Comparison of ENCODE assay signal across 26 mouse cellular contexts in the genomic region with DNA sequence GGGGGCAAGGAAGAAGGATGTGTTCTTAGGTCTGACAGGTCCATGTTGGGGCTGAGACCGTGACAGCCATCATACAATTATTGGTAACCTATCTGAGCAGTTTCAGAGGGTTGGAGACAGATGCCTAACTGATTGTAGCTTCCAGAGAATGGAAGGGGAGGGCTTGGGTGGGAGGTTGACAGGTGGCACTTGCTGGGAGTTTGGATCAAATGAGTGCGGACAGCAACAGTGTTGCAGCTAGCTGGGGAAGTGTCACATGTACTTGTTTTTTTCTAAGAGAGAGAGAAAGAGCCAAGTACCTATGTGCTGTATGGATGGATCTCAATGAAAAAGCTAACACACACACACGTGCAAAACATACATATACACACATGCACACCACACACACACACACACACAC.
"Had no signal": no experiment of that assay in that cellular context is flagged by ENCODE, and none has a peak within 500 bp of the region (broad histone marks: within the 10 kb centered on the region; RNA-seq: fewer than 3 reads in every experiment).

No protein-coding gene starts in this region.

- H3K36me3 ChIP-seq: hindbrain, embryonic 10.5 days; hindbrain, embryonic 12.5 days; intestine, embryonic 15.5 days; liver, embryonic 13.5 days had no signal

- H3K9me3 ChIP-seq: hindbrain, embryonic 10.5 days; hindbrain, embryonic 12.5 days; intestine, embryonic 15.5 days; kidney, embryonic 15.5 days; limb, embryonic 12.5 days; liver, embryonic 13.5 days had no signal

- H3K9ac ChIP-seq: hindbrain, embryonic 12.5 days; hindbrain, embryonic 14.5 days; intestine, embryonic 15.5 days; kidney, embryonic 15.5 days; limb, embryonic 12.5 days; liver, embryonic 13.5 days had no signal

- H3K4me1 ChIP-seq: hindbrain, embryonic 10.5 days; intestine, embryonic 15.5 days; liver, embryonic 13.5 days had no signal

- DNase-seq: gastrocnemius, adult 2 months; gastrocnemius, postnatal 10 days; gastrocnemius, postnatal 25 days; heart, adult 2 months; heart, postnatal 10 days; heart, postnatal 4 days; kidney, adult 2 months; kidney, adult 9 months; kidney, postnatal 10 days; kidney, postnatal 25 days; kidney, postnatal 4 days; layer of hippocampus, adult 9-11 months; left cerebral cortex, postnatal 4 days; liver; liver, embryonic 13.5 days had no signal

- H3K4me3 ChIP-seq: gastrocnemius, adult 2 months; heart, adult 2 months; hindbrain, embryonic 10.5 days; hindbrain, embryonic 12.5 days; intestine, embryonic 15.5 days; kidney, embryonic 15.5 days; left cerebral cortex, adult 2 months; limb, embryonic 12.5 days; liver, embryonic 13.5 days had no signal

- ATAC-seq: inflammation-experienced regulatory T-cells, adult 6 months; intestine, postnatal 0 days had no signal

- H3K27me3 ChIP-seq: hindbrain, embryonic 12.5 days; intestine, embryonic 15.5 days; kidney, embryonic 15.5 days; limb, embryonic 12.5 days; liver, embryonic 13.5 days had no signal

- H3K27ac ChIP-seq: gastrocnemius, adult 2 months; heart, adult 2 months; hindbrain, embryonic 10.5 days; hindbrain, embryonic 12.5 days; hindbrain, embryonic 14.5 days; intestine, embryonic 15.5 days; kidney, embryonic 15.5 days; left cerebral cortex, adult 2 months; liver, embryonic 13.5 days had no signal

- H3K4me2 ChIP-seq: heart, embryonic 11.5 days; hindbrain, embryonic 12.5 days; hindbrain, embryonic 14.5 days; intestine, embryonic 15.5 days; kidney, embryonic 15.5 days; limb, embryonic 12.5 days; liver, embryonic 11.5 days; liver, embryonic 13.5 days had no signal
